Mouse (Mus musculus) liver (tissue): ENCODE measurements around the gene 2310034C09Rik.
"Not testable (repeated sequence)": the region's sequence is repeated elsewhere in the genome, so short reads cannot be mapped to it uniquely, and the experiment has no call there.

ENCODE experiments used
- DNase-seq: peaks from one replicate; pipeline ENCODE4 v3.0.0-alpha.2; 2020; ENCODE audit warnings: mixed read lengths

The 2310034C09Rik gene

DNA sequence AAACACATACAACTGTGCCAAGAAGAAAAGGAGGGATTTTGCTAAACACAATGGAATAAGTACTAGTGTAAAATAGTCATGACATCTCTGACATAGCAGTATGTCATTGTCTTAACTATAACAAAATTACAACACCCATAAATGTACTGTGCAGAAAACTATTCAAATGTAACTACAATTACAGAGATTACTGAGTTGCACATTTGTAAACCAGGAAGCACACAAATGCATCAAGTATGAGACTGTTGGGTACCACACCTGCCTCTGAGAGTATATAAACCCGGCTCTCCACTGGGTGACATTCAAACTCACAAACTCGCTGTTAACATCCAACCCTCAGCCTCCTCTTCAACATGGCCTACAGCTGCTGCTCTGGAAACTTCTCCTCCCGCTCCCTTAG is at the start of gene 2310034C09Rik:
TSS of gene 2310034C09Rik (plus strand) at position 301 of the 400 bp plus-strand sequence.
- not testable (repeated sequence) for DNase-seq

- DNase-seq = no peak
Observed at GRCm38 (mm10) chr16:88710757-88711156, 47.9 kb upstream of the 2310034C09Rik start.

- DNase-seq = no peak
Observed at GRCm38 (mm10) chr16:88711245-88711644, 47.4 kb upstream of the 2310034C09Rik start.

- DNase-seq = no peak
Observed at GRCm38 (mm10) chr16:88716549-88716948, 42.1 kb upstream of the 2310034C09Rik start.

DNA sequence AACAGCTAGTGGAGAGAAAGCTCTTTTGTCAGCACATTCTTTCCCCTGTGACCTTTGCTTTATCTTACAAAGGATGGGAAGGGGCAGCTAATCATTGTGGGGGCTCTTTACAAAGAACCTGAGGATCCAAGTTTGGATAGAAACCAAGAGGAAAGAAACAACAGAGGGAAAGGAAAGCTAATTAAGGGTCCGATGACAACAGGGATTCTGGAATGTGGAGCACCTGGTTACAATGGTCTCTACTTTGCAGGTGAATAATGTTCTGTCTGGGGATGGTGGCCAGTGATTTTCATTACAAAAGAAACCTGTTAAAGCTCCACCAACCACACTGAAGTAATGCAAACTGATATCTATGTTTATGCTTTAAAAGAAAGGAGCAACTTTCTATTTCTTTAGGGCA is 38.6 kb upstream of the 2310034C09Rik start:
- DNase-seq = no peak

DNA sequence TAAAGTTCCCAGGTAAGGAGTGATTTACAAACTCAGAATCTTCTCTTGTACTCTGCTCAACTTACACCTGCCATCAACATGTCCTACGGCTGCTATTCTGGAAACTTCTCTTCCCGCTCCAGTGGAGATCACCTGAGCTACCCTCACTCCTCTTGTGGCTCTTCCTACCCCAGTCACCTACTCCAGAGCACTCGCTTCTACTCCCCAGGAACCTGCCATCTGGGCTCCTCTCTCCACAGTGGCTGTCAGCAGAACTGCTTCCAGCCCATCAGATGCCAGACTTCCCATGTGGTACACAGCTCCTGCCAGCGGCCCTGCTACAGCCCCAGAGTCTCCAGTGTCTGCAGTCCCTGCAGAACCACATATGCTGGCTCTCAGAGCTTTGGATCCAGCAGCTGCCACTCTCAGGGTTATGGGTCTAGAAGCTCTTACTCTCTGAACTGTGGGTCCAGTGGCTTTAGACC is 29.8 kb upstream of the 2310034C09Rik start, which contains the start of gene Krtap13-1:
TSS of gene Krtap13-1 (plus strand) at position 51 of the 464 bp plus-strand sequence.
- DNase-seq = no peak

GRCm38 (mm10) chr16:88735391-88735790 is 23.3 kb upstream of the 2310034C09Rik start:
- no peak for DNase-seq

DNA sequence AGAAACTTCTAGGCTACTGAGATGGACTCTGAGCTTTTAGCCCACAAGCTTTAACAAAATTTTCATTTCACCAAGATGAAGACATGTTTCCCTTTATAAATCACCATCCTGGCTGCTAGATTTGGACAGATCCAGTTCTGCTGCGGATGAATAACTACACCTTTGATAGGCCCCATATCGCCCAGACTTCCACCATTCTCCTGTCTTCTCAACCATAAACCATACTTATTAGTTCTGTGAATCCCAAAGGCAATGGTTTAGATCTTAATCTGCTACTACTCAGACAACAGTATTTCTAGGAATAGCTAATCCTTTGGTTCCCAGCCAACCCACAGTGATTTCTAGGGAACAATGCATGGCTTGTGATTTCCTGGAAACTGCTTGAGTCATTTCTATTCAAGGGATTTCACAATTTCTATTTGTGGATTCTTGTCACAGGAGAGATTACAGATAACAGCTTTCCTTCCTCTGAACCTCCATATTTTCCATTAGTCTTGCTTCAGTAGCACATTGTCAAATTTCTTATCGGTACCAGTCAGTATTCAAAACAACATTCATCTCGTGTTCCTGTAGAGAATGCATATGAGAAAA is 13.8 kb upstream of the 2310034C09Rik start:
- no peak for DNase-seq

- no peak for DNase-seq
Observed at GRCm38 (mm10) chr16:88747943-88748342, 10.7 kb upstream of the 2310034C09Rik start.

- not testable (repeated sequence) for DNase-seq
Observed at GRCm38 (mm10) chr16:88751535-88751934, 7.1 kb upstream of the 2310034C09Rik start, which contains the start of gene Krtap13. TSS of gene Krtap13 (minus strand) at chr16:88751635.

DNA sequence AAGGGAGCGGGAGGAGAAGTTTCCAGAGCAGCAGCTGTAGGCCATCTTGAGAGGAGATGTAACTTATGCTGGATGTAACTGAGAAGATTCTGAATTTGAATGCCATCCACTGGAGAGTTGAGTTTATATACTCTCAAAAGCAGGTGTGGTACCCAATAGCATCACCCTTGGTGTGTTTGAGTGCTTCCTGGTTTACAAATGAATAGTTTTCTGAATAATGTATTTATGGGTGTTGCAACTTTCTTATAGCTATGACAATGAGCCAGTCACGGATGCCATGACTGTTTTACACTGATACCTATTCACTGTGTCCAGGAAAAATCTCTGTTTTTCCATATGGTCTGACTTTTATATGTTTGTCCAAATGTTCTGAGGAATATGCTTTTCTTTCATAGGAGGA is 15.5 kb downstream of the 2310034C09Rik start, which contains the start of gene 2310057N15Rik:
TSS of gene 2310057N15Rik (minus strand) at position 101 of the 400 bp plus-strand sequence.
- no peak for DNase-seq

- DNase-seq = no peak
Observed at GRCm38 (mm10) chr16:88777596-88777995, 18.9 kb downstream of the 2310034C09Rik start, which contains the start of gene Gm5965. TSS of gene Gm5965 (plus strand) at chr16:88777896.

DNA sequence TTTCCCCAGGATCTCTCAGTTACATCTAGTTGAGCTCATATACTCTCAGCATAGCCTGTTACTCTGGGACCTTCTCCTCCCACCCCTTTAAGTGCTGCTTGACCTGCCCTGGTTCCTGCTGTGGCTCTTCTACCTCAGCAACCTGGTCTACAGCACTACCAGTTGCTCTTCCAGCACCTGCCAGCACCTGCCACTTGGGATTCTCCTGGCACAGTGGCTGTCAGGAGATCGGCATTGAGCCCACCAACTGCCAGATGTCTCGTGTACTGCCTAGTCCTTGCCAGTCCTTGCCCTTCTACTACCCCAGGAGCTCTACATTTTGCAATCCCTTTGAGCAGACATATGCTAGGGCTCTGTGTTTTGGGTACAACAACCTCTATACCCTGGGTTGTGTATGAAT is 28.1 kb downstream of the 2310034C09Rik start:
- no peak for DNase-seq
